Mouse (Mus musculus): ENCODE measurements around the gene Asprv1.

Gene Asprv1

GRCm38 (mm10) chr6:86627946-86628345 lies at the start of gene Asprv1:
Gene Asprv1, plus strand, starts transcription at chr6:86628164.
- no peak for DNase-seq

GRCm38 (mm10) chr6:86578396-86578795 lies 49.6 kb upstream of the Asprv1 start:
- no peak for DNase-seq

GRCm38 (mm10) chr6:86579066-86579784 lies 48.7 kb upstream of the Asprv1 start:
- DNase-seq = no peak

GRCm38 (mm10) chr6:86579926-86580325 lies 48.0 kb upstream of the Asprv1 start:
- no peak for DNase-seq

- no peak for DNase-seq
Observed at GRCm38 (mm10) chr6:86583141-86583540, 44.8 kb upstream of the Asprv1 start.

GRCm38 (mm10) chr6:86583601-86584215 lies 44.3 kb upstream of the Asprv1 start:
- DNase-seq = no peak

GRCm38 (mm10) chr6:86584296-86585015 lies 43.5 kb upstream of the Asprv1 start:
- DNase-seq = peak; percentile 89

GRCm38 (mm10) chr6:86585070-86585600 lies 42.8 kb upstream of the Asprv1 start:
- DNase-seq = peak; percentile 97

- no peak for DNase-seq
Observed at GRCm38 (mm10) chr6:86586070-86586469, 41.9 kb upstream of the Asprv1 start.

GRCm38 (mm10) chr6:86588429-86588828 lies 39.5 kb upstream of the Asprv1 start:
- DNase-seq = no peak

GRCm38 (mm10) chr6:86593146-86593897 lies 34.6 kb upstream of the Asprv1 start:
- DNase-seq = no peak

- DNase-seq = no peak
Observed at GRCm38 (mm10) chr6:86594636-86595035, 33.3 kb upstream of the Asprv1 start.

- DNase-seq = no peak
Observed at GRCm38 (mm10) chr6:86595865-86596440, 32.0 kb upstream of the Asprv1 start.

- no peak for DNase-seq
Observed at GRCm38 (mm10) chr6:86598742-86599193, 29.2 kb upstream of the Asprv1 start.

GRCm38 (mm10) chr6:86599197-86599596 lies 28.8 kb upstream of the Asprv1 start:
- DNase-seq = peak; percentile 77

GRCm38 (mm10) chr6:86599951-86600414 lies 28.0 kb upstream of the Asprv1 start:
- no peak for DNase-seq

- DNase-seq = no peak
Observed at GRCm38 (mm10) chr6:86605260-86605659, 22.7 kb upstream of the Asprv1 start.

GRCm38 (mm10) chr6:86606289-86606688 lies 21.7 kb upstream of the Asprv1 start:
- no peak for DNase-seq

- no peak for DNase-seq
Observed at GRCm38 (mm10) chr6:86607471-86607870, 20.5 kb upstream of the Asprv1 start.

GRCm38 (mm10) chr6:86609235-86609634 lies 18.7 kb upstream of the Asprv1 start:
- no peak for DNase-seq

- DNase-seq = no peak
Observed at GRCm38 (mm10) chr6:86610714-86611113, 17.2 kb upstream of the Asprv1 start.

GRCm38 (mm10) chr6:86615301-86615700 lies 12.7 kb upstream of the Asprv1 start:
- DNase-seq = no peak

All from layer of hippocampus, adult 9-11 months (tissue).